ENCODE assay signal across 9 mouse cellular contexts in the genomic region with DNA sequence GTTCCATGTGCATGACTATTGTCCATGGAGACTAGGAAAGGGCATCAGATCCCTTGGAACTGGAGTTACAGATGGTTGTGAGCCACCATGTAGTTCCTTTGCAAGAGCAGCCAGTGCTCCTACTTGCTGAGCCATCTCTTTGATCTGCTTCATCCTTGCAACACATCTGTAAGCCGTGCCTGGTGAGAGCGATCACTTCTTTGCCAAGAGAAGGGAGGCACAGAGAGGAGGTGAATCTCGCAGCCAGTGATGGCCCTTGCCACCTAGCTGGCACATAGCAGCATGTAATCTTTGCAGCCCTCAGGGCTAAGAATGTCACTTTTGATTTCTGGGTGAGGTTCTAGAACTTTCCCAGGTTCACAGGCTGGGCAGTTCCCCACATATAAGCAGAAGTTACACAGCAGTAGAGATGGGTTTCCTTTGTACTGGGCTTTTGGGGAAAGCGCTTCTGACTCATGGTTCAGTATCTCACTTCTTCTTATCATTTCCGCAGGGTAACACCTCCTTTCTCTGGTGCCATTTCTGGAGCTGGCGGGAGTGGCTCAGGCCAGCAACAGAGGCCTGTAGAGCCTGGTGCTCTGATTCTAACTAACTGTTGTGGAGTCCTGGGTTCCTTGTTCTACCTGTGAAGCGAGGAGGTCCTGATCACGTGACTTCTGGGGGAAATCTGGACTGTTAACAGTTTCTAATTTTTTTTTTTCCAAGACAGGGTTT. TPM values are rescaled to one million over a fixed set of nuclear protein-coding genes. Genes with fewer than 3 reads are reported as not detected.
DNase-seq lines count a peak whose midpoint lies in the region; ATAC-seq lines count a peak whose summit lies in the region.
"Had no signal": no experiment of that assay in that cellular context is flagged by ENCODE, and none has a peak within 500 bp of the region (broad histone marks: within the 10 kb centered on the region; RNA-seq: fewer than 3 reads in every experiment).

No protein-coding gene starts in this region.

- H3K4me1 ChIP-seq in megakaryocyte, embryonic 14.5 days, result peaks cover 63% of the 10 kb centered on the region

- peaks cover 6% of the 10 kb centered on the region for H3K36me3 ChIP-seq in megakaryocyte, embryonic 14.5 days (replicated peaks; ENCODE audit: low read length)

- peaks cover 8% of the 10 kb centered on the region for H3K27me3 ChIP-seq in megakaryocyte, embryonic 14.5 days (replicated peaks)

- DNase-seq in thymus, postnatal 0 days (ENCODE audit: low spot score), result peak; percentile 53
- no peak for DNase-seq in thymus, postnatal 10 days (ENCODE audit: low spot score in 2 of 2)
- peak; percentile 12 for DNase-seq in c-Kit-positive CD71-positive TER-119-positive erythroid progenitor cells, embryonic 14.5 days (ENCODE audit: low spot score)
- no peak for DNase-seq in frontal cortex, postnatal 14 days (ENCODE audit: low spot score in 2 of 2)
- no peak for DNase-seq in ovary, postnatal 10 days (ENCODE audit: low spot score)
- DNase-seq: cerebellum, adult 2 months; kidney, adult 2 months had no signal

- peaks cover 13% of the 10 kb centered on the region for H3K9me3 ChIP-seq in megakaryocyte, embryonic 14.5 days

- peak overlapping the region; percentile 82 for H3K4me3 ChIP-seq in megakaryocyte, embryonic 14.5 days (replicated peaks)

- no peak for ATAC-seq in cerebellum, adult (ENCODE audit: insufficient number of reproducible peaks, low FRiP score, low TSS enrichment)

RNA-seq across cellular contexts. Expression of a gene that starts 15.5 kb away (rescaled TPM):
- 14.3 and 15.4 TPM in 2 replicates for polyA plus RNA-seq in thymus, postnatal 0 days (2015; fragmentation: Nextera tagmentation; extraction: Ambion mirVana)
- polyA plus RNA-seq in megakaryocyte, embryonic 14.5 days (2012; ENCODE audit: insufficient read depth, low replicate concordance), result 0.44 TPM in 1 of 2 replicates, not detected in the other

Comparison
In these comparisons a context has a peak if more than half of its experiments do, and no peak if none do; other contexts are left out.
1. DNase-seq: peak in thymus, postnatal 0 days (single experiment) and c-Kit-positive CD71-positive TER-119-positive erythroid progenitor cells, embryonic 14.5 days (single experiment); none in thymus, postnatal 10 days (0 of 2), frontal cortex, postnatal 14 days (0 of 2) and ovary, postnatal 10 days (single experiment).
2. RNA of a gene that starts 15.5 kb away (polyA plus RNA-seq): 14.3 to 15.4 TPM in thymus, postnatal 0 days; 0.44 TPM in megakaryocyte, embryonic 14.5 days; every median in the first group is over 10 times any median in the second.